Mouse (Mus musculus) kidney, adult 8-10 months (tissue): ENCODE measurements around the gene Exoc3l4.

Source experiments
- DNase-seq, 2 experiments: peaks; one replicate each; pipeline ENCODE4 v3.0.0; 2022

Gene Exoc3l4

GRCm38 (mm10) chr12:111434745-111435327 lies 18.0 kb downstream of the Exoc3l4 start:
- peak; percentile 61 to 68 for DNase-seq

GRCm38 (mm10) chr12:111436170-111436569 lies 19.4 kb downstream of the Exoc3l4 start:
- no peak for DNase-seq

GRCm38 (mm10) chr12:111436640-111437039 lies 19.8 kb downstream of the Exoc3l4 start:
- DNase-seq = no peak

GRCm38 (mm10) chr12:111437222-111437900 lies 20.5 kb downstream of the Exoc3l4 start:
- DNase-seq = no peak

- DNase-seq = no peak
These were observed 22.0 kb downstream of the Exoc3l4 start for GRCm38 (mm10) chr12:111438850-111439249.

GRCm38 (mm10) chr12:111440701-111441373 lies 24.0 kb downstream of the Exoc3l4 start:
- no peak for DNase-seq

GRCm38 (mm10) chr12:111441523-111441922 lies 24.7 kb downstream of the Exoc3l4 start:
- no peak for DNase-seq

GRCm38 (mm10) chr12:111442309-111443010 lies 25.6 kb downstream of the Exoc3l4 start, which contains the start of gene Tnfaip2:
Tnfaip2 (plus strand) TSS chr12:111442469.
- peak; percentile 80 to 84 for DNase-seq

- DNase-seq = no peak
These were observed 26.4 kb downstream of the Exoc3l4 start for GRCm38 (mm10) chr12:111443011-111443870.

GRCm38 (mm10) chr12:111443921-111444831 lies 27.4 kb downstream of the Exoc3l4 start:
- DNase-seq = no peak

- DNase-seq = peak in 1 of 2 experiments; percentile 21
These were observed 28.5 kb downstream of the Exoc3l4 start for GRCm38 (mm10) chr12:111445161-111445889.

- DNase-seq = no peak
These were observed 29.2 kb downstream of the Exoc3l4 start for GRCm38 (mm10) chr12:111445890-111446613.

GRCm38 (mm10) chr12:111446745-111447144 lies 29.9 kb downstream of the Exoc3l4 start:
- no peak for DNase-seq

- DNase-seq = peak in 1 of 2 experiments; percentile 17
These were observed 30.5 kb downstream of the Exoc3l4 start for GRCm38 (mm10) chr12:111447350-111447749.

- no peak for DNase-seq
These were observed 31.3 kb downstream of the Exoc3l4 start for GRCm38 (mm10) chr12:111447898-111448760.

- DNase-seq = peak; percentile 75 to 85
These were observed 32.3 kb downstream of the Exoc3l4 start for GRCm38 (mm10) chr12:111448931-111449705.

- peak; percentile 81 to 91 for DNase-seq
These were observed 33.5 kb downstream of the Exoc3l4 start for GRCm38 (mm10) chr12:111450359-111450758.

- no peak for DNase-seq
These were observed 34.7 kb downstream of the Exoc3l4 start for GRCm38 (mm10) chr12:111451561-111451960.
